ENCODE assay signal across 19 mouse cellular contexts in the genomic region with DNA sequence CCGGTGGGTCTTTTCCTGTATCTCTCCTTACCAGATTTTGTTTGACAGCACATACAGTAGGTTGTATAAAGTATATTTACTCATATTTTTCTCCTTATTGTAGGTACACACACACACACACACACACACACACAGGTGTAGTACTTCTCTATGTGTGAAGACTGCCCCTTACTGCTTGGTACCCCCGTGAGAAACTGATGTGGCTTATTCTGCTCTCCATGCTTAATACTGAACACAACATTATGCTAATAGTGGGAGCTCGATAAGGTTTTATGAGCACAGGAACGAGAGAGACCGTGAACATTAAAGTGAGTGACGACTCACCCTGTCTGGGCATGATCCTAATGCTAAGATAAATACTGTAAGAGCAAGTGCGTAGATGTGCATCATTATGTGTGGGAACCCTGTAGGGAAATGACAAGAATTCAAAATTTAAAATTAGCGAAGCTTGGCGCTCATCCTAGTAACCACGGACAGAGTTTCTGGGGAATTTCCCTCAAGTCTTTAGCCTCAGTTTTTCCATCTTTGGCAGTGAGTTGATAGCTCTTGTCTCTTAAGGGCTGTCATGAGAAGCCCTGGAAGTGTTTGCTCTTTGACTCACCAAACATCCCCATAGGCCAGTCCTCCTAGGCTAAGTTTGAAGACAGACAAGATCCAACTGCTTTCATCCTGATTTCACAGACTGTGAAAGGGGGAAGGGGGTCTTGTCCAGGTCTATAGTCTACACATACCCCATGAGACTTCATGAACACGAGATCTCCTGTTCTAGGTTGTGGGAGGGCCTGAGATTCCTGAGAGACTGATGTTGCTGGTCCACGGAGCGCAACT. TPM values are rescaled to one million over a fixed set of nuclear protein-coding genes. Genes with fewer than 3 reads are reported as not detected.
DNase-seq lines count a peak whose midpoint lies in the region; ATAC-seq and TF ChIP-seq lines count a peak whose summit lies in the region.
"Had no signal": no experiment of that assay in that cellular context is flagged by ENCODE, and none has a peak within 500 bp of the region (broad histone marks: within the 10 kb centered on the region; RNA-seq: fewer than 3 reads in every experiment).

No protein-coding gene starts in this region.

- ATAC-seq in lung, embryonic 14.5 days (ENCODE audit: insufficient read depth), result no peak
- ATAC-seq in embryonic facial prominence, embryonic 15.5 days (ENCODE audit: insufficient number of reproducible peaks, low FRiP score, low TSS enrichment, low read depth), result no peak
- ATAC-seq in neural tube, embryonic 14.5 days (ENCODE audit: low read depth), result peak; percentile 74
- ATAC-seq in forebrain, embryonic 16.5 days, result no peak
- ATAC-seq: liver, embryonic 12.5 days had no signal

- no peaks in the 10 kb centered on the region for H3K36me3 ChIP-seq in lung, embryonic 14.5 days (ENCODE audit: insufficient read depth)
- no peaks in the 10 kb centered on the region for H3K36me3 ChIP-seq in embryonic facial prominence, embryonic 15.5 days
- H3K36me3 ChIP-seq in neural tube, embryonic 14.5 days (ENCODE audit: control insufficient read depth, insufficient read depth, low read length), result no peaks in the 10 kb centered on the region
- H3K36me3 ChIP-seq in forebrain, embryonic 16.5 days (ENCODE audit: control insufficient read depth, insufficient read depth), result no peaks in the 10 kb centered on the region
- H3K36me3 ChIP-seq: hindbrain, embryonic 15.5 days; liver, embryonic 12.5 days; midbrain, embryonic 12.5 days had no signal

- H3K9me3 ChIP-seq in lung, embryonic 14.5 days (ENCODE audit: low read depth, low read length), result no peaks in the 10 kb centered on the region; the same call in 1 of the 2 replicates
- no peaks in the 10 kb centered on the region for H3K9me3 ChIP-seq in embryonic facial prominence, embryonic 15.5 days (replicated peaks)
- H3K9me3 ChIP-seq in neural tube, embryonic 14.5 days (ENCODE audit: control insufficient read depth, low read length), result no peaks in the 10 kb centered on the region
- H3K9me3 ChIP-seq in forebrain, embryonic 16.5 days (ENCODE audit: control insufficient read depth, low read length), result no peaks in the 10 kb centered on the region
- H3K9me3 ChIP-seq: hindbrain, embryonic 15.5 days; liver, embryonic 12.5 days; midbrain, embryonic 12.5 days had no signal

- H3K9ac ChIP-seq in lung, embryonic 14.5 days, result no peak overlapping the region
- no peak overlapping the region for H3K9ac ChIP-seq in embryonic facial prominence, embryonic 15.5 days
- H3K9ac ChIP-seq in neural tube, embryonic 14.5 days (replicated peaks; ENCODE audit: low read depth, low read length), result no peak overlapping the region
- H3K9ac ChIP-seq in forebrain, embryonic 16.5 days (replicated peaks; ENCODE audit: low read depth, low read length), result no peak overlapping the region
- H3K9ac ChIP-seq: hindbrain, embryonic 15.5 days; liver, embryonic 12.5 days; midbrain, embryonic 12.5 days had no signal

- no peak overlapping the region for H3K4me2 ChIP-seq in lung, embryonic 14.5 days
- H3K4me2 ChIP-seq in embryonic facial prominence, embryonic 15.5 days (replicated peaks), result no peak overlapping the region
- H3K4me2 ChIP-seq in neural tube, embryonic 14.5 days (ENCODE audit: low read depth, low read length), result no peak overlapping the region; the same call in 1 of the 2 replicates
- H3K4me2 ChIP-seq in forebrain, embryonic 16.5 days (ENCODE audit: low read length), result no peak overlapping the region
- H3K4me2 ChIP-seq: hindbrain, embryonic 15.5 days; liver, embryonic 12.5 days; midbrain, embryonic 12.5 days had no signal

- intact Hi-C loops in gastrocnemius, adult 2 months (cut with DNase I), result no loop called here

- H3K27me3 ChIP-seq in lung, embryonic 14.5 days (ENCODE audit: insufficient read depth, low read length), result no peaks in the 10 kb centered on the region
- H3K27me3 ChIP-seq in embryonic facial prominence, embryonic 15.5 days, result no peaks in the 10 kb centered on the region
- H3K27me3 ChIP-seq in neural tube, embryonic 14.5 days (ENCODE audit: control insufficient read depth, insufficient read depth, low read length), result no peaks in the 10 kb centered on the region
- no peaks in the 10 kb centered on the region for H3K27me3 ChIP-seq in forebrain, embryonic 16.5 days (replicated peaks; ENCODE audit: control insufficient read depth, insufficient read depth, low read length)
- H3K27me3 ChIP-seq: hindbrain, embryonic 15.5 days; liver, embryonic 12.5 days; midbrain, embryonic 12.5 days had no signal

- no peak overlapping the region for H3K4me3 ChIP-seq in gastrocnemius, adult 2 months
- H3K4me3 ChIP-seq in lung, embryonic 14.5 days (ENCODE audit: low read depth, low read length), result no peak overlapping the region
- no peak overlapping the region for H3K4me3 ChIP-seq in embryonic facial prominence, embryonic 15.5 days (replicated peaks)
- no peak overlapping the region for H3K4me3 ChIP-seq in neural tube, embryonic 14.5 days (ENCODE audit: low read depth, low read length)
- no peak overlapping the region for H3K4me3 ChIP-seq in forebrain, embryonic 16.5 days (replicated peaks; ENCODE audit: low read length)
- H3K4me3 ChIP-seq: hindbrain, embryonic 15.5 days; liver, embryonic 12.5 days; midbrain, embryonic 12.5 days had no signal

- peak overlapping the region; percentile 59 for H3K27ac ChIP-seq in gastrocnemius, adult 2 months
- 0 out of 2 replicates have a peak overlapping the region, but pooled peaks have one; percentile 30 for H3K27ac ChIP-seq in lung, embryonic 14.5 days (ENCODE audit: low read depth)
- H3K27ac ChIP-seq in embryonic facial prominence, embryonic 15.5 days (replicated peaks), result 0 out of 2 replicates have a peak overlapping the region, but pooled peaks have one; percentile 9
- peak overlapping the region; percentile 4; the same call in 1 of the 2 replicates for H3K27ac ChIP-seq in neural tube, embryonic 14.5 days (ENCODE audit: low read depth, low read length)
- no peak overlapping the region for H3K27ac ChIP-seq in forebrain, embryonic 16.5 days (ENCODE audit: low read length)
- H3K27ac ChIP-seq: hindbrain, embryonic 15.5 days; liver, embryonic 12.5 days; midbrain, embryonic 12.5 days had no signal

- WGBS in lung, embryonic 14.5 days, result 67% methylated on average over 13 of the region's 13 CpGs
- 52% methylated on average over 13 of the region's 13 CpGs for WGBS in embryonic facial prominence, embryonic 15.5 days
- 51% methylated on average over 13 of the region's 13 CpGs for WGBS in neural tube, embryonic 14.5 days
- whole genome bisulfite sequencing in forebrain, embryonic 16.5 days, result 89% methylated on average over 13 of the region's 13 CpGs

- peaks cover 11% of the 10 kb centered on the region; the same call in 1 of the 2 replicates for H3K4me1 ChIP-seq in lung, embryonic 14.5 days (ENCODE audit: insufficient read depth)
- H3K4me1 ChIP-seq in embryonic facial prominence, embryonic 15.5 days, result peaks cover 25% of the 10 kb centered on the region
- H3K4me1 ChIP-seq in neural tube, embryonic 14.5 days (ENCODE audit: control insufficient read depth, insufficient read depth, low read length), result peaks cover 9% of the 10 kb centered on the region
- H3K4me1 ChIP-seq in forebrain, embryonic 16.5 days (replicated peaks; ENCODE audit: control insufficient read depth, insufficient read depth, low read length), result 0 out of 2 replicates have a peak, but pooled peaks cover 2% of the 10 kb centered on the region
- H3K4me1 ChIP-seq: liver, embryonic 12.5 days had no signal

- TF ChIP-seq CTCF in gastrocnemius, adult 2 months (IDR thresholded peaks at IDR 0.05), result no peak
- no peak for TF ChIP-seq CTCF in lung, embryonic 14.5 days (IDR thresholded peaks at IDR 0.05; ENCODE audit: low read depth)

- DNase-seq in gastrocnemius, adult 2 months, result no peak
- no peak for DNase-seq in gastrocnemius, adult 18-20 months (ENCODE audit: low spot score)
- no peak for DNase-seq in lung, embryonic 14.5 days
- no peak for DNase-seq in lung, postnatal 4 days
- DNase-seq in cerebellum, adult 11-12 months, result no peak
- DNase-seq: adrenal gland, postnatal 25 days; B cell, adult 2 months; cerebellum, postnatal 36 days; kidney, adult 2 months; kidney, postnatal 4 days; lung, postnatal 14 days; retina, postnatal 1 day; thymus, adult 18-20 months had no signal

RNA-seq across cellular contexts. Expression of a gene that starts 24.2 kb away (rescaled TPM):
- total RNA-seq in gastrocnemius, adult 2 months (2021), result 10 to 100 TPM in 1 of 2 experiments, 1 to 10 TPM in 1; 10.0 to 16.6 TPM
- total RNA-seq in gastrocnemius, adult 18-20 months (2021), result 10 to 100 TPM in 1 of 2 experiments, 1 to 10 TPM in 1; 7.7 to 10.6 TPM
- 61.9 and 63.8 TPM in 2 replicates for polyA plus RNA-seq in lung, embryonic 14.5 days (2014; fragmentation: Nextera tagmentation; extraction: Ambion mirVana)
- polyA plus RNA-seq in embryonic facial prominence, embryonic 15.5 days (2015; fragmentation: Nextera tagmentation; extraction: Ambion mirVana), result 72.3 and 77.4 TPM in 2 replicates
- 34.9 and 51.0 TPM in 2 replicates for polyA plus RNA-seq in neural tube, embryonic 14.5 days (2014; fragmentation: Nextera tagmentation; extraction: Ambion mirVana)
- polyA plus RNA-seq in forebrain, embryonic 16.5 days (2015; fragmentation: Nextera tagmentation; extraction: Ambion mirVana), result 43.7 and 49.3 TPM in 2 replicates

RNA-seq across cellular contexts. Expression of a gene that starts 48.4 kb away (rescaled TPM):
- 10 to 100 TPM; 42.1 to 45.1 TPM for total RNA-seq in gastrocnemius, adult 2 months (2021)
- 10 to 100 TPM; 42.5 to 47.2 TPM for total RNA-seq in gastrocnemius, adult 18-20 months (2021)
- 43.4 and 47.3 TPM in 2 replicates for polyA plus RNA-seq in lung, embryonic 14.5 days (2014; fragmentation: Nextera tagmentation; extraction: Ambion mirVana)
- polyA plus RNA-seq in embryonic facial prominence, embryonic 15.5 days (2015; fragmentation: Nextera tagmentation; extraction: Ambion mirVana), result 43.8 and 44.5 TPM in 2 replicates
- 57.7 and 62.4 TPM in 2 replicates for polyA plus RNA-seq in neural tube, embryonic 14.5 days (2014; fragmentation: Nextera tagmentation; extraction: Ambion mirVana)
- polyA plus RNA-seq in forebrain, embryonic 16.5 days (2015; fragmentation: Nextera tagmentation; extraction: Ambion mirVana), result 68.5 and 77.9 TPM in 2 replicates
